Mouse (Mus musculus) ES-E14 (cell line): ENCODE results near the gene 1700003E16Rik.

ENCODE experiments used
- CHD2 ChIP-seq: IDR thresholded peaks from 2 replicates; pipeline ENCODE4 v1.6.1; 2014; ENCODE audit warnings: mild to moderate bottlenecking, low read depth, low read length, inconsistent platforms
- HCFC1 ChIP-seq: IDR thresholded peaks from 2 replicates; pipeline ENCODE4 v1.6.1; 2012; ENCODE audit warnings: low read length, inconsistent platforms, borderline replicate concordance; ENCODE audit not compliant: insufficient read depth
- MAFK ChIP-seq: IDR thresholded peaks from 2 replicates; pipeline ENCODE4 v1.6.1; 2014; ENCODE audit warnings: mild to moderate bottlenecking, low read depth, low read length, inconsistent platforms; ENCODE audit not compliant: insufficient read depth
- ZC3H11A ChIP-seq: IDR thresholded peaks from 2 replicates; pipeline ENCODE4 v1.6.1; 2012; ENCODE audit warnings: low read depth, mild to moderate bottlenecking, inconsistent platforms, low read length, borderline replicate concordance

GRCm38 (mm10) chr6:83127419-83127818, 28.8 kb upstream of the 1700003E16Rik start:
- no peak for TF ChIP-seq MAFK
- no peak for TF ChIP-seq ZC3H11A
- no peak for TF ChIP-seq CHD2
- no peak for TF ChIP-seq HCFC1
